Mouse (Mus musculus) lung, postnatal 14 days (tissue): ENCODE results near the gene Mboat2.

Source experiments
- DNase-seq: peaks from one replicate; pipeline ENCODE4 v3.0.0; 2021

Mboat2 gene

DNA sequence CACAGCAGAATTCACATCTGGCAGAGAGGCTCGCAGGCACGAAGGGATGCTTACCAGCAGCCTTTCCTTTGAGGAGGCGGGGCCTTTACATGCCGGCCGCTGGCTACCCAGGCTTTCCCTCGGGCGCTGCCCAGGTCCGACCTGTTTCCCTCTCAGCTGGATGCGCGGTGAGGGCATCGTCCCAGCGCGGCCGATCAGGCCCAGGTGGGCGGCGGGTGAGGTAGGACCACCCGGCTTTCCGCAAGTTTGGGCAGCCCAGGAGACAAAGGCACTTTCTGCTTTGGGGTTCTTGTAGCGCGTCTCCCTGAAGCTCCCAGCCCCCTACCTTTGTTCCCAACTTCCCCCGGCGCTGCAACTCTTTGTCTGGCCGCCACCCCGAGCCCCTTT is at the start of gene Mboat2:
Gene Mboat2, plus strand, starts transcription at position 114 of the 387 bp plus-strand sequence.
- peak; percentile 41 for DNase-seq

DNA sequence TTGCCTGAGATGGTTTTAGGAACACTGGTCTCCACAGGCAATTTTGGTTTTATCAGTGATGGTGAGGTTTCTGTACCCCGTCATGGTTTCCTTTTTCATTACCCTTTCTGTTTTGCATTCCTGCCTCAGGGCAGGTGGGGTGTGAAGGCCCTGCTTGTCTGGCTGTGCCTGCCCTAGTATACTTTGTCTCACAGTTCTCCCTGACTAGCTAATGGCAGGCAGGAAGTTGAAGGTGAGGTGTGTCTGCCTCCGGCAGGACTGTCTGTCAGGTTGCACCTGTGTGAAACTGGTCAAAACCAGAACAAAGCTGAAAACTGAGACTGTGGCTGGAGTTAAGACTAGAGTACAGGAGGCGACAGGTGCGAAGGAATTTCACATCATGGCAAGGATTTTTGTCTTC is 46.9 kb upstream of the Mboat2 start:
- DNase-seq = no peak

DNA sequence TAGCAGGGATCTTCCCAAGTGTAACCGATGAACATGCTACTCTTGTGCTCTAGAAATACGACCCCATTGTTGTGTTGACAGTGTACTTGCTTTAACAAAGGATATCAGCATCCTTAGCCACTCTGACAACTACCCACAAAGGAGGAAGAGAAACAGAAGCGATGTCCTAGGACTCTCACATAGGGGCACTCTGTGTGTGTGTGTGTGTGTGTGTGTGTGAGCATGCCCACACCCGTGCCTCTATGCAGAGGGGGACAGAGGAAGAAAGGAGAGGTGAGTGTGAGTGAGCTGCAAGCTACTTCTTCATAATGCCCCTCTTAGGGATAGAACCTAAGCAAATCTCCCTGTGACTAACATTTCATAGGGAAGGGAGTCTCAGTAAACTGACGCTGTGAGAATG is 44.8 kb upstream of the Mboat2 start:
- DNase-seq = no peak

DNA sequence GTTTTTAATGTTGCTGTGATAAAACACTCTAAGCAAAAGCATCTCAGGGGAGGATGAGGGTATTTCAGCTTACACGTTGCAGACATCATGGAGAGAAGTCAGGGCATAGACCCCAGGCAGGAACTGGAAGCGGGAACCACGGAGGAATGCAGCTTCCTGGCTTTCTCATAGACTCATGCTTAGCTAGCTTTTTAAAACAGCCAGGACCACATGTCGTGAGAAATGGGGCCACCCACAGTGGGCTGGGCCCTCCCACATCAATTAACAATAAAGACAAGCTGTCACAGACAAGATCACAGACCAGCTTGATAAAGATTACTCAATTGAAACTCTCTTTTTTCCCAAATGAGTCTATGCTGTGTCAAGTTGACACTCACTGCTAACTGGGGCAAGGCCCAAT is 44.4 kb upstream of the Mboat2 start:
- DNase-seq = no peak

DNA sequence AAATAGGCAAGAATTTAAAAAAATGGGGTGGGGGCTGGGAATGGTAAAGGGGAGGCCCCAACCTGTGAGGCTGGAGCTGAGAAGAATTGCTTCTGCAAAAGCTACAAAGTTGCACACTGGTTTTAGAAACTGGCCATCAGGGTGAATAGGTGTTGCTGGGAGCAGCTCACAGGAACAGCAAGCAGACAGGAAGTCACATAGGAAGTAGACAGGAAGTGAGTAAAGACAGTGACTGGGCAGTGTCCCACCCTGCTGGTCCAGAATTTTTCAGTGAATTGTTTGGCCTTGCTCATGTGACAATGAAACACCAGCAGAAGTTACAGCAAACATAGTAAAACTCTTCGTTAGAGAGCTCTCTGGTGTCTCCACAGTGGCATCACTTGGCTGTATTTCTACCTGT is 41.0 kb upstream of the Mboat2 start:
- no peak for DNase-seq

DNA sequence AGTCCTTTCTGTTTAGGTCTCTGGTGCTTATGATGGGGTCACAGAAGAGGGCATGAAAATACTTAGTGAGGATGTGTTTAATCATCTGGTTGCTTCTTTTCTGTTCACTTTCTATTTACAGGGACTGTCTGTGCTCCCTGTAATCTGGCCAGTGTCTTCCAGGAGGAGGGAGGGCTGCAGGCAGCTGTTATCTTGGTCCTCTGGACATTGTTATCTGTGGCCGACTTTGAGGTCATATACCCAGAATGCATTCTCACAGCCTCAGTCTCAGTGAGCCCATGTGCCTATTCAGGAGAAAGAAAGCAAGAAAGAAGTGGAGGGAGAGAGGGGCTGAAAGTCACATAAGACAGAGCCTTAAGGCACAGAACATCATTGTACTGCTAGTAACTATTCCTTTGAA is 19.4 kb upstream of the Mboat2 start:
- DNase-seq = no peak

DNA sequence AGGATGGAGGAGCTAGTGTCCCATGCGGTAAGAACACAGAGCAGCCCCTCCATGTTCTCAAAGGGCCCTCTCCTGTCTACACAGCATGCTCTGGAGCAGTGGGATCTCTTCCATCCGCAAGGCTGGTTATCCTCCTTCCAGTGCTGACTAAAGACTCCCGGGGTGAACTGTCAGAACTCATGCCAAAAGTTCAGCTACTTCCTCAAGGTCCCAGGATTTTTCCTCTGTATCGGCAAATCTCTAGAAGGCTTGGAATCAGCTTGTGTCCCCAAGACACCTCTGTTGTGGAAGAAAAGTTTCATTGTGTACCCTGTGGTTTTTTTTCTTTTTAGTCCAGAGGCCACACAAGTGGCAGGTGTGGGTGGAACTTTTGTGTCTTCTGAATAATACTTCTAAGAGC is 18.8 kb upstream of the Mboat2 start:
- no peak for DNase-seq

DNA sequence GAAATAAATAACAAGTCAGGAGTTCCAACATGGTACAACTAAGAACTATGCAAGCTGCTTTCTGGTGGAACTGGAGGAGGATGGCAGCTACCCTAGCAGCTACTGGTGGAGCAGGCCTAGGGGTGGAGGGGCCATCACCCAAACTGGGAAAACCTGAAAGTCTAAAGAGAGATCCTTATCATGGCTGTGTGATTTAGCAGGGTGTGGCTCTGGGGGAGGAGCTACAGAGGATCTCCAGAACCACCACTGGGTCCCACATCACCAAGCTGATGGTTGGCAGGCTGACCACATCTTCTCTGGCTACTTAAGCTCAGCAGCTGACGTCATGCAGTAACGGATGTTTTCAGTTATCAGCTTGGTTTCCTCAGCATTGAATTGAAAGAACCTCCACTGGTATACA is 7.8 kb upstream of the Mboat2 start:
- no peak for DNase-seq

DNA sequence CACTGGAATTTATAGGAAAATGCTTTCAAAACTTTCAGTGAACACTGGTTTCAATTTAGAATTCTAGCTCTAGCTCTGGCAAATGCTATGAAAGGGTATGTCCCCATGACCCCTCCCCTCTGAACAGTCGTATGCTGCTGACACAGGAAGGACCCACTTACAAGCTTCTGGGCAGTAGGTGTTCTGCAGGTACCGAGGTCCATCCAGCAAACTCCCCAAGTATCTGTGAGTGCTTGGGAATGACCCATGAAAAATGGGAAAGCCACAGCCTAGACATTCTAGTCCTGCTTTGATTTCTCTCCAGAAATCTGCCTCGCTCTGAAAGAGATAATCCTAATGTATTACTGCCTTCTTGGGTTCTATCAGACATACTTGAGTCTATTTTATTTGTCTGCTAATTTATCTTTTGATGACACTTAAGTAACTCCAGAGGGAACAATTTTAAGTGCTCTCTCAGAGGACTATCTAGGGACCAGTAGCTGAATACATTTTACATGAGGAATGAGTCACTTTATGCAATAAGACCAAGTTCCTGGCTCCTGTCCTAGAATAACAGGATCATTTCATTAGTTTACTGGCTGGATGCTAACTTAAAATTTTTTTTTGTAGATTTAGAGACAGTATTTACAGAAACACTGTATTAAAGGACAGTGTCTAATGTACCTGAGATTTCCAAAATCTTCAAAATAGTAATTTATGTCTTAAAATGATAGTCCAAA is 6.9 kb upstream of the Mboat2 start:
- DNase-seq = no peak

DNA sequence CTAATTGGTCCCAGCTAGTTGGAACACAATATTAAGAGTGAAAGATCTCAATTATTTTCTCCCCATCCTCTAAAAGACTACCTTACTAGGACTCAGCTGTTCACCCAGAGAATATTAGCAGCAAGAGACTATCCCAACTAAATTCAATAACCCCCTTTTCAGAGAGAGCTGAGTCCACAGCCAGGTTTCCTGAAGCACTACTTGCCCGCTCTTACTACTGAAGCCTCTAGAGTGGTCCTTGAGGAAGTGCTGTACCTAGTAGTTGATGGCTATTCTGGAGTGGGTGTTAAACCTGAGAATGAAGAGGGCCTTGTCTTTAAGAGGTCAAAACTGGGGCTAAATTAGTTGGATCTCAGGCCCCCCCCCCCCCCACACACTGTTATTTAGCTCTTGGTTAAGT is 593 bp upstream of the Mboat2 start:
- DNase-seq = no peak

DNA sequence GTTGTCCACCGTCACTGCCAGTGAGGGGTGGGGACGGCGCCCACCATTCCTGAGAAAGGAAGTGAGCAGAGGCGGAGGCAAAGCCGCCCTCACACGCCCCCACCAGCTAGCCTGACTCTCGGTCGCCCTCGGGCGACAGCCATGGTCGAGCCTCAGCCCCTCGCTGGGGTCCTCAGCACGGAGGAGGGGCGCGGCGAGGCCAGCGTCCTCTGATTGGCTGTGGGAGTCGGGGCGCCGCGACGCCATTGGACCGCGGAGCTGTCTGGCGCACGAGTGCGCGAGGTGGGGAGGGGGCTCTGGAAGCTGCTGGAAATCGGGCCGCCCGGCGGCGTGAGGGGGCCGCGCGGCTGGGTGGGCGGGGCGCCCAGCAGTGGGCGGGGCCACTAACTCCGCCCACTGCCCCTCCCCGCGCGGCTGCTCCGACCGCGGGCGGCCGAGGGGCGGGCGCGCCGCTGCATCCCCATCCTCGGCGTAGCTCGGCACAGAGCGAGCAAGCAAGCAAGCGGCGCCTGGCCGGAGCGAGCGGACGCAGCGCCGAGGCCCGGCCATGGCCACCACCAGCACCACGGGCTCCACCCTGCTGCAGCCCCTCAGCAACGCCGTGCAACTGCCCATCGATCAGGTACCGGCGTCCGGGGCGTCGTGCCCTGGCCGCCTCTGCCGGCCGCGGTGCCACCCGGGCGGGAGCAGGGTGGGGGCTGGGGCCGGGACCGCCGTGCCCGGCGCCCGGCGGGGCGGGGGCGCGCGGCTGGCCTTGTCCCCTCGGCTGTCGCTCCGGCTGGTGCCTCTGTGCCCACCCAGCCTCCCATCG is 679 bp downstream of the Mboat2 start:
- DNase-seq = peak; percentile 80

DNA sequence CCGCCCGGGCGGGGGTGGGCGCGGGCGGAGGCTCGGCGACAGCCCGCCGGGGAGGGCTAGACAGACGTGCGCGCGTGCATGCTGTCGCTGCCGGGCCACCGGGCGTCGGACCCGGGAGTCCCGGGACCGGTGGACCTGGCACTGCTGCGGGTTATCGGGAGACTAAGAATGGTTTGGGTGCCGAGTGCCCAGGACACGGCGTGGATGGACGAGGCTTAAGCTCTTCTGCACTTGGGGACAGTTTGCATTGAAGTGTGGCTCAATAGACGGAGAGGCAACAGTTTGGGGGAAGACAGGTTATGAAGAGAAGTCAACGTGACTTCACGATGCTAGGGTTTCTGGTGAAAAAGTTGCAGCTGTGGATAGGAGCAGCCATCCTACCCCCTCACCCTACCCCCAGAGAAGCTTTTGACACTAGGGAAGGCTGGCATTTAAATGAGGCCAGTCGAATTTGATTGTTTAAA is 1.3 kb downstream of the Mboat2 start:
- DNase-seq = peak; percentile 14

DNA sequence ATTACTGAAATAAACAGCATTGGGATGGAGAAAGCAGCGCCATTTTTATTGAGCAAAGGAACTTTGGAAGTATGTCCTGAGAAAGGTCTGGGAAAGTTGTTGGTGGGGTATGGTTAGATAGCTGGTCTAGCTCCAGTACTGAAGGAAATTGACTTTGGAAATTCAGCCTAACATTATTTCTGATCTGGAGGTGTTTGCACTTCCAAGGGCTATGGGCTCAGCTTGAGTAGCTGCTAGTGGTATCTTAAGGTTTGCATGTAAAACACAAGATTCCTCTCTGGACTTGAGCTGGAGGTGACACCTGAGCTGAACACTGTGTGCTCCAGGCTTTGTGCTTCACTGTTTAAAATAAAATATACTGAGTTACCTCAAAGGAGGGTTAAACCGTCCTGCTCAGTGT is 1.8 kb downstream of the Mboat2 start:
- DNase-seq = no peak

DNA sequence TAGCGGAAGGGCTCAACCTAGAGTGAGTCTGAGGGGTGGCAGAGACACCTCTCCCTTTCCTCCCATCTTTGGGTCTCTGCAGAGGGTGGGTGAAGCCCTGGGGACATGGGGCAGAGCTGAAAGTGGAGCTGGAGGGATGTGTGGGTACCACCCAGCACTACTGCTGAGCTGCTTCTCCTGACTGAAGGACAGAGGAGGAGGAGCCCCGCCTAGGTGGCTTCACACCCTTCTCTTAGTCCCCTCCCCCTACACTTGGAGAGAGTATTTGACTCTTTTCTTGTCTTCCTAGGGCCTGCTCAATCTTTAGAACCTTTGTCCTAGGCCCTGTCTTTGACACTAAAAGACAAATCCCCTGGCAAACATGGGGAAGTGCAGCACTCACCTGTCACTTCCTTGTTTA is 7.3 kb downstream of the Mboat2 start:
- no peak for DNase-seq

DNA sequence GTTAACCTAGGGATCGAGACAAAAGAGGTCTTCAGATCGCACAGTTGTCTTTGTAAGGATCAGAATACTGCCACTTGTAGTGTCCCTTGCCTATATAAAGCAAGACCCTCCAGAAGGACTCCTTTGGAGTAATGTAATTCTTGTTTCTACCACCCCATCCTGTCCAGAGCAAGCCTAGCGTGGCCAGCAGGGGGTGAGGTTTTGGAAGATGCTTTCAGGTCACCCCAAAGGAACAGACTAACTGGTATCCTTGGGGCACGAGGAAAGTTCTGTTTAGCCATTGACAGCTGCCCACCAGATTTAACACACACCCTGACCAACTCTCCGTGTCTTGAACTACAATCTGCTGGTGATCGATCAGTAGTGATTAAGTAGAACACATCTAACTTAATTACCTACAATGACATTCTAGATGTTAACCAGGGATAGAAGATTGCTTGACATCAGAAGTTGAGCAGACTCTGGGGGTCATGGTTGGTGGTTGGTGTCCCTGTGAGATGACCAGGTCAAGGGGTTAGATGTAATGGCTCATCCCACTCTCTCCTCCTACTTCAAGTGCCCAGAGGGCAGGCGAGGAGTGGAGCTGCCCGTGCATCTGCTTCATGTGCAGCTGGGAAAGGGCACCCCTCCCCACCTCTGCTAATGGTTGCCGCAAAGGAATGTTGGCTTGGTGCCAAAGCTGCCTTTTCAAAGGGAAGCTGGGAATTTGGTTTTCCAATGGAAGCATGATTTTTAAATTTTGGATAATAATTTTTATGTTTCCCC is 10.6 kb downstream of the Mboat2 start:
- peak; percentile 34 for DNase-seq

DNA sequence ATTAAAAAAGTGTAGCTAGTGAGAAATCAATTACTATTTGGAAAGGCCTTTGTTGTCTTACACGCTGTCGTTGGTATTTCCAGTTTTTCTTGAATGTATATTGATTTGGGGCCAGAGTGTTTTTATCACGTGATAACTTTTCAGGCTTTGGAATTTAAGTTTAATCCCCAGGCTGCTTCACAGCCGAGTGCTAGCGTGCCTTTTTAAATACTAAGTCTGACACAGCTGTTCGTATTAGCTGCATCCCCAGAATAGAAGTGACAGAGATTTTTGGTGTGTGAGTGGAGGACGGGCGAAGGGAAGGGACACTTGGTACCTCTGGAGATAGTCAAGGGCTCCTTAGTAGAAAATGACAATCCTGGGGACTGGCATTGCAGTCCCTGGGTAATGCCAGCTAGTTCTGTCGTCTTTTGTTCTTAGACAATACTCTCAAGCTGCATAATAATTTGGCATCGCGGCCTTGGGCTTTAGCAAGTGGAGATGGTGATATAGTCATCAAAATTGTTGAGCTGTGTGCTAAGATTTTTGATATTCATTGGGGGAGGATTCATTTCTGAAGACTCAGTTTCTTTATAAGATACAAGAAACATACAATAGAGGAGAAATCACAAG is 11.7 kb downstream of the Mboat2 start:
- DNase-seq = no peak

DNA sequence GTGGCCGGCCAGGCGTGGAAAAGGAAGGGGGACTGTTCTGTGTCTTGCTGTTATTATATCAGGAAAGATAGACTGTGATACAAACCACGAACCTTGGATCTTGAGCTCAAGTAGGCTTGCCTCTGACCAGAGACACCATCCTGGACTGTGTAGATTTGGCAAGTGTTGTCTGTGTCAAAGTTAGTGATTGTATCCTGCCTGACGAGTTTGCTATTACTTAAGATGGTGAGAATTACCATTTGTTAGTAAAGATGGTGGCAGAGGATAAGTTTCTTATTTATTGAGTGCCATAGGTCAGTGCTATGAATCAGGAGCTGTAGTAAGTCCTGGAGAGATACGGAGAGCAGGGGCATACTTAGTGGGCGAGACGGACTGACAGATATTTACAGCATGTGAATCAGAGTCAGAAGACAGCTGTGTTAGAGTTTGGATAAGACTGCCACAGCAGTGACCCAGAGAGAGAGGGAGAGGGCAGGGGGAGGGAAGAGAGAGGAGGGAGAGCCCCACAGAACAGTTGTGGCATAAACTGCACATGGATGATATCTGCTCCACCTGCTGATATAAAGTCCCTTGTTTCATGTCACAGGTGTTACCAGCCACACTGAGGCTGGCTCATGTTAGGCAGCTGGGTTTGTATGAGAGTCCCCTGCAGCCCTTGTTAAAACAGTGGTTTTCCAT is 12.9 kb downstream of the Mboat2 start:
- no peak for DNase-seq

DNA sequence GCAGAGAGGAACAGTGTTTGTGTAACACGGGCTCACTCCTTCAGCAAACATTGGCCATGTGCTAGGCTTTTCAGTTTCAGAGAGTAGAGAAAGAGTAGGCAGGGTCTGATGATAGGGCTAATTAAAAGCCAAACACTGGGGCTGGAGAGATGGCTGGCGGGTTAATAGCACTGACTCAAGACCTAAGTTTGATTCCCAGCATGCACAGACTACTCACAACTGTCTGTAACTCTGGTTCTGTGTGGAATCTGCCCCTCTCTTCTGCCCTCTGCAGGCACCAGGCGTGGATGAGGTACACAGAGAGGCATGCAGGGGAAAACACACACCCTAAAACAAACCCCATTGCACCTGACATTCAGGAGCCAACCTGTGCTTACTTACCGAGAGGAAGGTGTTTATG is 14.7 kb downstream of the Mboat2 start:
- DNase-seq = no peak

DNA sequence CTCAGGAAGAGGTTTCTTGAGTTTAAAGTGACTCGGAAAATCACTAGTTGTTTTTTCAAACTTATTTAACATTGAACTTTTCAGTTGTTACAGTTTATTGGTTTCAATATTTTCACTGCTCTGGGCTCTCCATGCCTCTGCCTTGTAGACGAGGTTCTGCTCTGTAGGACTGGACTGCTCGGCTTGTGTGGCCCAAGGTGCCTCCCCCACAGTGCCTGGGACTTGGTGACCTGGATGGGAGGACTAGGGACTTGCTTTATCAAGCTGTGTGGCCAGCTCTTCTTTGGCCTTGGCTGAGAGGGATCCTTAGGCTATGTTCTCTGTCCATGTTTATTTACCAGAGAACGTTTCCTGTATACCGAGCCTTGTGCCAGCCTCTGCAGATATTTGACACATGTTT is 17.4 kb downstream of the Mboat2 start:
- DNase-seq = no peak

DNA sequence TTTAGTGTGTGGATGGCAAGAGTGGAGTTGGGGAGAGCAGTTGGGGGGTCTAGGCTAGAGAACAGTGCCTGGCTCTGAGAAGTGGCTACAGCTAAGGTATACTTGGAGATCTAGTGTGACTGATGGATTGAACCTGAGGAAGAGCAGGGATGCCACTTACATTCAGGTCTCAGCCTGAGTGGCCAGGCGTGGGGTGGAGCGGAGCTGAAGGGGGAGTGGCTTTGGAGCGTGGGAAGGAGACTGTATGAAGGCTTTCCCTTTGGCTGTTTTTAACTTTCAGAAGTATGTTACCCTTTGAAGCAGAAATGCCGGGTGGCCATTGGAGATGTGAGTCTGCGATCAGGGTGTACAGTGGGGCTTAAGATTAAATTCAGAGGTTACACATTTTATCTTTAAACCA is 26.7 kb downstream of the Mboat2 start:
- DNase-seq = no peak

DNA sequence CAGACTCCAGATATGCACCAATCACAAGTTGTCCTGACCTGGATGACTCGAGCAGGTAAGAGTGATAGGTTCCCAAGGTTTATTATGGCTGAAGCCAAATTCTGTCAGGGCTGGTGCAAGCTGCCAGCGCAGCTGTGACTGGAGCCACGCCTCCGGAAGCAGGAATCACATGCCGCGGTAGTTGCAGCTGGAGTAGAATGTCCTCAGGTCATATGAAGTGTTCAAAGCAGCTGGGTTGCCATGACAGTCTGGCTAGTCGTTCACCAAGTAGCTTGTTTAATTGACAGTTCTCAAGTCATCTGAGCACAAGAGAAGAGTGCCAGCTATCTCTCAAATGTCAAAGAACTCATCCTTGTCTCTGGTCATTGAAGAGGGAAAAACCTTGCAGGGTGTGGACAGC is 28.7 kb downstream of the Mboat2 start:
- no peak for DNase-seq

DNA sequence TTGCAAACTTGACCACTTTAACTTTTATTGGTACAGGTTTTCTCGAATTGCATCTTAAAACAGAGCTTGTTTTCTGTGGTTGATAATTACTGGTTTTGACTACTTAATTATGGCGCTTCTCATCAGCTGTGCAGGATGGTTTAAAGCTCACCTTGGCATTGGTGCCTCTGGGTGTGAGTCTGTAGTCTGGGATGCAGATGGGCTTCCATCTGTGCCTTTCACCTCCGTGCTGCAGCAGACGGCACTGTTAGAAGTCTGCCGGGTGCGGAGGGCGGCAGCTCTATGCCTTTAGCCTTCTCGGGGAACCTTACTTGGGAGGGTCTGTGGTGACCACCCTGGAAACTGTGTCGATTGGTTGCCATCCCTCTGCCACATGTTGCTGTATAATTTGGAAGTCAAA is 29.8 kb downstream of the Mboat2 start:
- no peak for DNase-seq

DNA sequence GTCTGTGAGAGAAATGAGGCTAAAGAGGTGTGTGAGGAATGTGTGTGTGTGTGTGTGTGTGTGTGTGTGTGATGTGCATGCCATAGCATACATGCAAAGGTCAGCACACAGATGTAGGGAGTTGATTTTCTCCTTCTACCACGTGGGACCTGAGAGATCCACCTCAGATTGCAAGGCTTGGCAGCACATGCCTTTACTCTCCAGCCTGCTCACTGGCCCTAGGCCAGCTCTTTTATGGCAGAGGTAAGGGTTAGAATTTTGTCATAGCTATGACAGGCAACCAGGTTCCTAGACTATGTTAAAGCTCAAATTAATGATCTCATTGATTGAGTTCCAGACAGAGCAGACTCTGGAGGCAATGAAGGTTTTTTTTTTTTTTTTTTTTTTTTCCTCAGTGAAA is 33.1 kb downstream of the Mboat2 start:
- DNase-seq = no peak
